Mouse (Mus musculus) macrophage (primary cell): ENCODE data around the gene Chchd1. TPM values are rescaled to one million over a fixed set of nuclear protein-coding genes. Genes with fewer than 3 reads are reported as not detected.
A peak's percentile ranks its signal among the peaks of the same experiment; 100 is the strongest.

Source experiments
- H3K27ac ChIP-seq: fragments of 350-480 bp; formaldehyde crosslinking; 2 replicates; pipeline ENCODE4 v1.9.0; 2021
- H3K36me3 ChIP-seq: fragments of 350-480 bp; formaldehyde crosslinking; 2 replicates; pipeline ENCODE4 v1.9.0; 2021; ENCODE audit errors: inconsistent target
- H3K4me3 ChIP-seq: fragments of 350-480 bp; formaldehyde crosslinking; 2 replicates; pipeline ENCODE4 v1.9.0; 2021; ENCODE audit errors: inconsistent target
- H3K79me2 ChIP-seq: fragments of 350-480 bp; formaldehyde crosslinking; 2 replicates; pipeline ENCODE4 v1.9.0; 2021; ENCODE audit errors: inconsistent target
- WGBS: methylation state at CpG from one replicate; pipeline ENCODE4 v1.1.7; 2026; ENCODE audit warnings: inconsistent platforms; ENCODE audit not compliant: missing documents; 5-methylcytosine and 5-hydroxymethylcytosine counted together
- polyA plus RNA-seq: library from polyadenylated mRNA; stranded (reverse); fragments of 250-400 nt; gene quantifications from 3 replicates; pipeline ENCODE4 v1.2.4, GENCODE M21; 2018; ENCODE audit warnings: inconsistent platforms
- total RNA-seq, 78 experiments: library from RNA; depleted of rRNA; stranded (reverse); fragments of 250-400 nt; gene quantifications; 1 replicate in 9 of 78; 2 replicates in 24 of 78; 3 replicates in 43 of 78; 4 replicates in 2 of 78; pipeline ENCODE4 v1.2.4; 2018; ENCODE audit warnings: inconsistent platforms in 56 of 78

Gene Chchd1
- total RNA-seq (2018; cell fraction: chromatin; rRNA removed), result 10 to 100 TPM in 24 of 26 experiments, 1 to 10 TPM in 2; 9.8 to 58.5 (median 26.2) TPM
- total RNA-seq (2018; cell fraction: cytosol; rRNA removed), result 100 to 1,000 TPM in 2 of 26 experiments, 10 to 100 TPM in 24; 49.8 to 116 (median 73.2) TPM
- total RNA-seq (2018; cell fraction: nucleus; rRNA removed), result 10 to 100 TPM; 11.2 to 51.2 (median 21.9) TPM
- polyA plus RNA-seq, result 58.9 to 120 TPM (median 68.1 TPM) in 3 replicates

DNA sequence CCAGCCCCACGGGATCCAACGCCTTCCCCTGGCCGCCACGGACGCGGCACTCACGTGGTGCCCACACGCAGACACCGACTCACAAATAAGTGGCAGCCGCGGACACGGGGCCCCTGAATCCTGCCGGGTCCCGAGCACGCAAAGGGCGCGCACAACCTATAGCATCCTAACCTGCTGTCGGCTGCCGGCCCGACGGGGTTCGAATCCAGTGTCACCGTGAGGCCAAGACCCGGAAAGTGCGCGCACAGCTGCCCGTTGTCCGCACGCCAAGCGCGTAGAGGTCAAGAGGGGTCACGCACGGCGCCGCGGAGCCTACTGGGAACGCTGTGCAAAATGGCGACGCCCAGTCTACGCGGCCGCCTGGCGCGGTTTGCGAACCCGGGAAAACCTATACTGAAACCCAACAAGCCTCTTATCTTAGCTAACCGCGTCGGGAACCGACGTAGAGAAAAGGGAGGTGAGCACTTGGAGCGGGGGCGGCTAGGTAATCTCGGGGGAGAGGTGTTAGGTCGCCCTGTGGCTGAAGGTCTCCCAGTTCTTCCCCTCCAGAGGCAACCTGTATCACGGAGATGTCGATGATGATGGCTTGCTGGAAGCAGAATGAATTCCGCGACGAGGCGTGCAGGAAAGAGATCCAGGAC lies at the start of gene Chchd1:
TSS of gene Chchd1 (plus strand) at position 266 of the 641 bp plus-strand sequence.
- H3K79me2 ChIP-seq, result peaks cover 68% of the 10 kb centered on the region
- WGBS, result under 1% methylated on average over 61 of the region's 61 CpGs
- peak within 1 kb of the TSS; percentile 96 for H3K4me3 ChIP-seq
- peak within 1 kb of the TSS; percentile 65 for H3K27ac ChIP-seq
- H3K36me3 ChIP-seq, result no peaks in the 10 kb centered on the region

- Histone ChIP-seq H3K4me3 (no peak overlapping the region), H3K27ac (peak overlapping the region; percentile 82), H3K36me3 (no peaks in the 10 kb centered on the region), H3K79me2 (no peaks in the 10 kb centered on the region)
- 49% methylated on average over 9 of the region's 9 CpGs for WGBS
These were observed 48.0 kb upstream of the Chchd1 start for GRCm38 (mm10) chr14:20654690-20655421.

DNA sequence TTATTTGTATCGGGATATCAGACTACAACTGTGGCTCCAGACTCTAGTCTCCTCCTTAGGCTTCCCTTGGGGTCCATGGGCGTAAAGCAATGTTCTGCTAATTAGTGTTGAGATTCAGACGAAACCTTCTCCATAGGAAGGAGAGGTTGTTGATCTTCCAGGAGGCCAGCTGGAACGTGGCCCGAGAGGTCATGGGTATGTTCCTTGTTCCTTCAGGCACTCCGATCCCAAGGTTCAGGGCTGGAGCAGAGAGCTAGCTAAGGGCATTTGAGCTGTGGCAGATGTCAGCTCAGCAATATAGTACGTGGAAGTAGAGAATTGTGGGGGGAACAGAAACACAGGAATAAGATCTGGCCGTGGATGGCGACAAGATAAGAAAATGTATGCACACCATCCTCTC lies 47.1 kb upstream of the Chchd1 start:
- Histone ChIP-seq H3K79me2 (no peaks in the 10 kb centered on the region), H3K4me3 (no peak overlapping the region), H3K27ac (peak overlapping the region; percentile 82), H3K36me3 (no peaks in the 10 kb centered on the region)
- 79% methylated on average over 9 of the region's 9 CpGs for WGBS

- 93% methylated on average over 11 of the region's 11 CpGs for WGBS
- Histone ChIP-seq H3K79me2 (no peaks in the 10 kb centered on the region), H3K36me3 (no peaks in the 10 kb centered on the region), H3K4me3 (no peak within 1 kb of the TSS), H3K27ac (peak within 1 kb of the TSS; percentile 82)
These were observed 46.4 kb upstream of the Chchd1 start, which contains the start of gene Myoz1 for GRCm38 (mm10) chr14:20656361-20656760. Myoz1 (minus strand) TSS chr14:20656540.

- H3K79me2 ChIP-seq, result no peaks in the 10 kb centered on the region
- no peak overlapping the region for H3K27ac ChIP-seq
- H3K4me3 ChIP-seq, result no peak overlapping the region
- H3K36me3 ChIP-seq, result no peaks in the 10 kb centered on the region
These were observed 44.5 kb upstream of the Chchd1 start for GRCm38 (mm10) chr14:20658326-20658725.

DNA sequence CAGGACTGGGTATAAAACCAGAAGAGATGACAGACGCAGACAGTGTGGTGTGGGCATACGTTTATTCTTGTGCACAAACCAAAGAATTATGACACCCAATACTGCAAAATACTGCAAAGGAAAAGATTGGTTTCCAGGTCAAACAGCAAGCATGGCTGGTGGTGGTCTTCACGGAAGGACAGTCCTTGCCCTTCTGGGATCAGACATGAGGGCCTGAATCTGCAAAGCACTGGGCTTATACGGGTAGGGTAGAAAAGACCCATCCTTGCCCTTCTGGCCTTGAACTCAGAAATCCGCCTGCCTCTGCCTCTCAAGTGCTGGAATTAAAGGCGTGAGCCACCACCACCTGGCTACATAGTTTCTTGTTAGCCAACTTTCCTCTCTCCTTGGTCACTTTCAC lies 43.9 kb upstream of the Chchd1 start:
- H3K27ac ChIP-seq, result no peak overlapping the region
- no peak overlapping the region for H3K4me3 ChIP-seq
- no peaks in the 10 kb centered on the region for H3K79me2 ChIP-seq
- no peaks in the 10 kb centered on the region for H3K36me3 ChIP-seq
- WGBS, result 93% methylated on average over 6 of the region's 6 CpGs

DNA sequence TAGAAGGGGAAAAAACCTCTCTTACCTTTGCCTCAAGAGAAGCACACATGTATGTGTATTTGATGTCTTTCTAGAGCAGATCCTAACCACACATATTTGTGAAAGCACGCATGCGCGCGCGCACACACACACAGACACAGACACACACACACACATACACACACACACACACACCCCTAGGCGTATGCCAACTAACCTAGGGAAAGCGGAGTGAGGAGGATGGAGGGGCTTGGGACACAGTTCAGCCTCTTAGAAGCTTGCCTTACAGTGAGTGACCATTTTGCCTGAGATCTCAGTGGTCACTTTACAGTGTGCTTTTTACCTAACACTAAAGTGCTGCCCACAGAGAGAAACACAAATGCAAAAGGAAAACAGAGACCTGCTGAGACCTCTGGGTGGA lies 43.1 kb upstream of the Chchd1 start:
- Histone ChIP-seq H3K27ac (no peak overlapping the region), H3K4me3 (no peak overlapping the region), H3K36me3 (no peaks in the 10 kb centered on the region), H3K79me2 (no peaks in the 10 kb centered on the region)
- WGBS, result 100% methylated on average over 5 of the region's 7 CpGs

GRCm38 (mm10) chr14:20660827-20661660 lies 41.8 kb upstream of the Chchd1 start:
- 3% methylated on average over 52 of the region's 52 CpGs for WGBS
- Histone ChIP-seq H3K79me2 (no peaks in the 10 kb centered on the region), H3K27ac (no peak overlapping the region)

DNA sequence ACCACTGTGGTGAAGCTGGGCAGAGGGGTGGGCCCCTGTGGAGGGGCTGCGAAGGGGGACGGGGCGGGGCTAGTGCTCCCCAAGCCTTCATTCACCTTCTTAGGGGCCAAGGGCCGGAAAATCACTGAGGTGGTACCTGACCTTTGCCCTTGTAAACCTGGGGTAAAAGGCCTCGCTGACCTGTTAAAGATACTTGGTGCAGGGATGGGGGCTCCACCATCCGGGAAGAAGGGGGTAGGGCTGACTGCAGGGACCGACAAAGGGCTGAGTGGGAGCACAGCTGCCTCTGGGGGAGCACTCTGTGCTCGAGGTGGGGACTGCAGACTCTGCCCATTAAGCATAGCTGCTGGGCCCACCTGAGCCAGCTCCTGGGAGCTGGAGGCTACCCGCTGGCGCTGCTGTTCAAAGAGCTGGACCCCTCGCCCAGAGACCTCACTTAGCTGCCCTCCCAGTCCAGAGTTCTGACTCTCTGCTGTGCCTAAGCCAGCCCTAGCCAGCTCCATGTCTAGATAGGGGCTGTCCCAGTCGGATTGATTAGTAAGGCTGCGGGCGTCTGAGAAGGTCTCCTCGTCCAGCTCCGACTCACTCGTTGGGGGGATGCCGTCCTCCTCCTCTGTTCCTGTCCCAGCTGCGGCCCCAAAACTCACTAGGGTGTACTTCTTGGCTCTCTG lies 41.0 kb upstream of the Chchd1 start:
- Histone ChIP-seq H3K36me3 (no peaks in the 10 kb centered on the region), H3K4me3 (peak overlapping the region; percentile 31), H3K79me2 (no peaks in the 10 kb centered on the region), H3K27ac (no peak overlapping the region)
- 65% methylated on average over 17 of the region's 19 CpGs for WGBS

More at GRCm38 (mm10) chr14:20660827-20661660, 41.8 kb upstream of the Chchd1 start:
- Histone ChIP-seq H3K4me3 (peak overlapping the region; percentile 31), H3K36me3 (no peaks in the 10 kb centered on the region)

GRCm38 (mm10) chr14:20662740-20663139 lies 40.1 kb upstream of the Chchd1 start:
- Histone ChIP-seq H3K36me3 (no peaks in the 10 kb centered on the region), H3K79me2 (no peaks in the 10 kb centered on the region), H3K27ac (no peak overlapping the region), H3K4me3 (no peak overlapping the region)
- WGBS, result 89% methylated on average over 3 of the region's 3 CpGs

DNA sequence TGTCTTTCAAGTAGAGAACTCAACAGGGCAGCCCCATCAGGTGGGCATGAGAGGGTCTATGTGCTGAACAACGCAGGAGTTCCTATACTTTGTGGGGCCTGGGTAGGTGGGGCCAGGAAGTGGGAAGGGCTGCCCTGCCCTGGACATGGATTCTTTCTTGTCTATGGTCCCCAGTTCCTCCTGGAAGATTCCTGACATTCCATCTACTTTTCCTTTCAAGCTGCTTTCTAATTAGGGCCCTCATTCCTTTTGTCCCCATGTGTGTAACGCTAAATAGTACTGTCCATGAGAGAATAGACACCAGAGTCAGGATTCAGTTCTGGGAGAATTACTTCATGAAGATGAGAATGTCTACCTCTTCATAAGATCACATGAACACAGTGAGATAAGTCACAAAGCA lies 39.2 kb upstream of the Chchd1 start:
- 80% methylated on average over 2 of the region's 2 CpGs for WGBS
- H3K36me3 ChIP-seq, result no peaks in the 10 kb centered on the region

GRCm38 (mm10) chr14:20664436-20664835 lies 38.4 kb upstream of the Chchd1 start:
- WGBS, result 45% methylated on average over 3 of the region's 3 CpGs
- H3K79me2 ChIP-seq, result no peaks in the 10 kb centered on the region

More for the DNA sequence above, 39.2 kb upstream of the Chchd1 start:
- Histone ChIP-seq H3K79me2 (no peaks in the 10 kb centered on the region), H3K27ac (no peak overlapping the region), H3K4me3 (no peak overlapping the region)

GRCm38 (mm10) chr14:20667469-20667868 lies 35.3 kb upstream of the Chchd1 start:
- Histone ChIP-seq H3K4me3 (no peak overlapping the region), H3K27ac (no peak overlapping the region), H3K36me3 (no peaks in the 10 kb centered on the region), H3K79me2 (no peaks in the 10 kb centered on the region)
- 80% methylated on average over 1 of the region's 1 CpGs for WGBS

More at GRCm38 (mm10) chr14:20664436-20664835, 38.4 kb upstream of the Chchd1 start:
- Histone ChIP-seq H3K27ac (no peak overlapping the region), H3K4me3 (no peak overlapping the region), H3K36me3 (no peaks in the 10 kb centered on the region)
